Comparison of ENCODE assay signal across 17 mouse cellular contexts in genomic region chr8:124547269-124547668, GRCm38 (mm10). TPM values are rescaled to one million over a fixed set of nuclear protein-coding genes. Genes with fewer than 3 reads are reported as not detected.
"Had no signal": no experiment of that assay in that cellular context is flagged by ENCODE, and none has a peak within 500 bp of the region (broad histone marks: within the 10 kb centered on the region; RNA-seq: fewer than 3 reads in every experiment).

No protein-coding gene starts in this region.

- H3K4me1 ChIP-seq: limb, embryonic 15.5 days; megakaryocyte, embryonic 14.5 days had no signal

- H3K9me3 ChIP-seq: limb, embryonic 15.5 days; liver, embryonic 12.5 days; megakaryocyte, embryonic 14.5 days had no signal

- DNase-seq: kidney, adult 9 months; kidney, postnatal 36 days; lung, embryonic 14.5 days; lung, postnatal 10 days; lung, postnatal 4 days; right cerebral cortex, postnatal 25 days; thymus, postnatal 4 days had no signal

- ATAC-seq: liver, embryonic 12.5 days; midbrain, embryonic 16.5 days had no signal

- H3K9ac ChIP-seq: limb, embryonic 15.5 days; liver, embryonic 12.5 days; lung, embryonic 14.5 days had no signal

- H3K4me3 ChIP-seq: limb, embryonic 15.5 days; liver, embryonic 12.5 days; megakaryocyte, embryonic 14.5 days had no signal

- H3K4me2 ChIP-seq: limb, embryonic 15.5 days; liver, embryonic 12.5 days; lung, embryonic 14.5 days; midbrain, embryonic 11.5 days had no signal

- H3K27me3 ChIP-seq: limb, embryonic 15.5 days; liver, embryonic 12.5 days; megakaryocyte, embryonic 14.5 days had no signal

- H3K27ac ChIP-seq: kidney, postnatal 0 days; limb, embryonic 15.5 days; liver, embryonic 12.5 days had no signal

RNA-seq across cellular contexts. Expression of gene Agt, which starts 22.2 kb away (rescaled TPM):
- polyA plus RNA-seq: limb, embryonic 11.5 days; midbrain, embryonic 11.5 days had no signal

RNA-seq across cellular contexts. Expression of gene Capn9, which starts 28.6 kb away (rescaled TPM):
- total RNA-seq: left cerebral cortex, adult 18-20 months; left cerebral cortex, postnatal 14 days had no signal
- polyA plus RNA-seq: limb, embryonic 11.5 days; midbrain, embryonic 11.5 days; neural tube, embryonic 11.5 days had no signal
